Mouse (Mus musculus): ENCODE measurements around the gene Inip. TPM values are rescaled to one million over a fixed set of nuclear protein-coding genes. Genes with fewer than 3 reads are reported as not detected.

The Inip gene
- 53.5 and 60.6 TPM in 2 replicates for polyA plus RNA-seq (2014; fragmentation: Nextera tagmentation; extraction: Ambion mirVana)

- no peaks in the 10 kb centered on the region for H3K36me3 ChIP-seq (ENCODE audit: control insufficient read depth, insufficient read depth, low read length)
Observed at GRCm38 (mm10) chr4:59801489-59801888, at the start of gene Inip. TSS of gene Inip (minus strand) at chr4:59801589.

GRCm38 (mm10) chr4:59850181-59850580 is 48.8 kb upstream of the Inip start:
- 90% methylated on average over 2 of the region's 2 CpGs for WGBS
- H3K36me3 ChIP-seq (ENCODE audit: control insufficient read depth, insufficient read depth, low read length) = no peaks in the 10 kb centered on the region
- ATAC-seq (ENCODE audit: low read depth) = peak; percentile 47; the same call in 1 of the 2 replicates
- no peaks in the 10 kb centered on the region for H3K9me3 ChIP-seq (ENCODE audit: control insufficient read depth, low read length)
- no peak overlapping the region for H3K4me2 ChIP-seq (ENCODE audit: low read depth, low read length)
- H3K27ac ChIP-seq (ENCODE audit: low read depth, low read length) = no peak overlapping the region
- peaks cover 8% of the 10 kb centered on the region; the same call in 1 of the 2 replicates for H3K4me1 ChIP-seq (ENCODE audit: control insufficient read depth, insufficient read depth, low read length)
- H3K4me3 ChIP-seq (ENCODE audit: low read depth, low read length) = no peak overlapping the region
- H3K27me3 ChIP-seq (ENCODE audit: control insufficient read depth, insufficient read depth, low read length) = no peaks in the 10 kb centered on the region
- no peak overlapping the region for H3K9ac ChIP-seq (replicated peaks; ENCODE audit: low read depth, low read length)

More at GRCm38 (mm10) chr4:59801489-59801888, at the start of gene Inip:
- Histone ChIP-seq H3K4me1 (ENCODE audit: control insufficient read depth, insufficient read depth, low read length) (no peaks in the 10 kb centered on the region), H3K27me3 (ENCODE audit: control insufficient read depth, insufficient read depth, low read length) (no peaks in the 10 kb centered on the region), H3K9ac (replicated peaks; ENCODE audit: low read depth, low read length) (no peak within 1 kb of the TSS), H3K9me3 (ENCODE audit: control insufficient read depth, low read length) (no peaks in the 10 kb centered on the region), H3K4me3 (ENCODE audit: low read depth, low read length) (no peak within 1 kb of the TSS), H3K27ac (ENCODE audit: low read depth, low read length) (no peak within 1 kb of the TSS), H3K4me2 (ENCODE audit: low read depth, low read length) (no peak within 1 kb of the TSS)
- no peak for ATAC-seq (ENCODE audit: low read depth)

- peaks cover 8% of the 10 kb centered on the region; the same call in 1 of the 2 replicates for H3K4me1 ChIP-seq (ENCODE audit: control insufficient read depth, insufficient read depth, low read length)
- H3K9ac ChIP-seq (replicated peaks; ENCODE audit: low read depth, low read length) = no peak overlapping the region
- H3K9me3 ChIP-seq (ENCODE audit: control insufficient read depth, low read length) = no peaks in the 10 kb centered on the region
- H3K36me3 ChIP-seq (ENCODE audit: control insufficient read depth, insufficient read depth, low read length) = no peaks in the 10 kb centered on the region
- no peak overlapping the region for H3K27ac ChIP-seq (ENCODE audit: low read depth, low read length)
- no peak for ATAC-seq (ENCODE audit: low read depth)
- H3K4me3 ChIP-seq (ENCODE audit: low read depth, low read length) = no peak overlapping the region
- 86% methylated on average over 5 of the region's 5 CpGs for WGBS
- no peaks in the 10 kb centered on the region for H3K27me3 ChIP-seq (ENCODE audit: control insufficient read depth, insufficient read depth, low read length)
- no peak overlapping the region for H3K4me2 ChIP-seq (ENCODE audit: low read depth, low read length)
Observed at GRCm38 (mm10) chr4:59847447-59847846, 46.1 kb upstream of the Inip start.

GRCm38 (mm10) chr4:59845245-59845637 is 43.9 kb upstream of the Inip start:
- no peaks in the 10 kb centered on the region for H3K4me1 ChIP-seq (ENCODE audit: control insufficient read depth, insufficient read depth, low read length)
- no peaks in the 10 kb centered on the region for H3K27me3 ChIP-seq (ENCODE audit: control insufficient read depth, insufficient read depth, low read length)
- ATAC-seq (ENCODE audit: low read depth) = no peak
- H3K9ac ChIP-seq (replicated peaks; ENCODE audit: low read depth, low read length) = no peak overlapping the region
- no peaks in the 10 kb centered on the region for H3K36me3 ChIP-seq (ENCODE audit: control insufficient read depth, insufficient read depth, low read length)
- no peak overlapping the region for H3K4me2 ChIP-seq (ENCODE audit: low read depth, low read length)
- no peaks in the 10 kb centered on the region for H3K9me3 ChIP-seq (ENCODE audit: control insufficient read depth, low read length)
- 90% methylated on average over 3 of the region's 3 CpGs for WGBS
- H3K27ac ChIP-seq (ENCODE audit: low read depth, low read length) = no peak overlapping the region
- no peak overlapping the region for H3K4me3 ChIP-seq (ENCODE audit: low read depth, low read length)

GRCm38 (mm10) chr4:59844460-59845244 is 43.3 kb upstream of the Inip start:
- H3K36me3 ChIP-seq (ENCODE audit: control insufficient read depth, insufficient read depth, low read length) = no peaks in the 10 kb centered on the region
- no peak for ATAC-seq (ENCODE audit: low read depth)
- no peaks in the 10 kb centered on the region for H3K4me1 ChIP-seq (ENCODE audit: control insufficient read depth, insufficient read depth, low read length)
- no peaks in the 10 kb centered on the region for H3K27me3 ChIP-seq (ENCODE audit: control insufficient read depth, insufficient read depth, low read length)
- 85% methylated on average over 15 of the region's 15 CpGs for WGBS
- H3K27ac ChIP-seq (ENCODE audit: low read depth, low read length) = no peak overlapping the region
- H3K9ac ChIP-seq (replicated peaks; ENCODE audit: low read depth, low read length) = no peak overlapping the region
- H3K4me3 ChIP-seq (ENCODE audit: low read depth, low read length) = no peak overlapping the region
- H3K9me3 ChIP-seq (ENCODE audit: control insufficient read depth, low read length) = no peaks in the 10 kb centered on the region
- H3K4me2 ChIP-seq (ENCODE audit: low read depth, low read length) = no peak overlapping the region

GRCm38 (mm10) chr4:59837659-59838058 is 36.3 kb upstream of the Inip start:
- WGBS = 84% methylated on average over 7 of the region's 7 CpGs
- Histone ChIP-seq H3K27ac (ENCODE audit: low read depth, low read length) (no peak overlapping the region), H3K4me1 (ENCODE audit: control insufficient read depth, insufficient read depth, low read length) (no peaks in the 10 kb centered on the region), H3K4me2 (ENCODE audit: low read depth, low read length) (no peak overlapping the region), H3K36me3 (ENCODE audit: control insufficient read depth, insufficient read depth, low read length) (no peaks in the 10 kb centered on the region), H3K27me3 (ENCODE audit: control insufficient read depth, insufficient read depth, low read length) (no peaks in the 10 kb centered on the region), H3K9ac (replicated peaks; ENCODE audit: low read depth, low read length) (no peak overlapping the region), H3K4me3 (ENCODE audit: low read depth, low read length) (no peak overlapping the region), H3K9me3 (ENCODE audit: control insufficient read depth, low read length) (no peaks in the 10 kb centered on the region)
- ATAC-seq (ENCODE audit: low read depth) = no peak

- no peak overlapping the region for H3K9ac ChIP-seq (replicated peaks; ENCODE audit: low read depth, low read length)
- no peaks in the 10 kb centered on the region for H3K27me3 ChIP-seq (ENCODE audit: control insufficient read depth, insufficient read depth, low read length)
- H3K4me3 ChIP-seq (ENCODE audit: low read depth, low read length) = no peak overlapping the region
- no peak overlapping the region for H3K27ac ChIP-seq (ENCODE audit: low read depth, low read length)
- H3K4me2 ChIP-seq (ENCODE audit: low read depth, low read length) = no peak overlapping the region
- no peaks in the 10 kb centered on the region for H3K36me3 ChIP-seq (ENCODE audit: control insufficient read depth, insufficient read depth, low read length)
- 68% methylated on average over 6 of the region's 6 CpGs for WGBS
- H3K9me3 ChIP-seq (ENCODE audit: control insufficient read depth, low read length) = no peaks in the 10 kb centered on the region
- H3K4me1 ChIP-seq (ENCODE audit: control insufficient read depth, insufficient read depth, low read length) = no peaks in the 10 kb centered on the region
- ATAC-seq (ENCODE audit: low read depth) = no peak; the same call in 1 of the 2 replicates
Observed at GRCm38 (mm10) chr4:59832810-59833209, 31.4 kb upstream of the Inip start.

GRCm38 (mm10) chr4:59831038-59831437 is 29.6 kb upstream of the Inip start:
- H3K27ac ChIP-seq (ENCODE audit: low read depth, low read length) = no peak overlapping the region
- H3K9ac ChIP-seq (replicated peaks; ENCODE audit: low read depth, low read length) = no peak overlapping the region
- no peaks in the 10 kb centered on the region for H3K36me3 ChIP-seq (ENCODE audit: control insufficient read depth, insufficient read depth, low read length)
- H3K9me3 ChIP-seq (ENCODE audit: control insufficient read depth, low read length) = no peaks in the 10 kb centered on the region
- H3K4me1 ChIP-seq (ENCODE audit: control insufficient read depth, insufficient read depth, low read length) = no peaks in the 10 kb centered on the region
- no peak overlapping the region for H3K4me3 ChIP-seq (ENCODE audit: low read depth, low read length)
- ATAC-seq (ENCODE audit: low read depth) = no peak
- 83% methylated on average over 5 of the region's 5 CpGs for WGBS
- no peak overlapping the region for H3K4me2 ChIP-seq (ENCODE audit: low read depth, low read length)
- H3K27me3 ChIP-seq (ENCODE audit: control insufficient read depth, insufficient read depth, low read length) = no peaks in the 10 kb centered on the region

GRCm38 (mm10) chr4:59829072-59829471 is 27.7 kb upstream of the Inip start:
- ATAC-seq (ENCODE audit: low read depth) = no peak
- 86% methylated on average over 4 of the region's 4 CpGs for WGBS
- Histone ChIP-seq H3K9me3 (ENCODE audit: control insufficient read depth, low read length) (no peaks in the 10 kb centered on the region), H3K27me3 (ENCODE audit: control insufficient read depth, insufficient read depth, low read length) (no peaks in the 10 kb centered on the region), H3K36me3 (ENCODE audit: control insufficient read depth, insufficient read depth, low read length) (no peaks in the 10 kb centered on the region), H3K9ac (replicated peaks; ENCODE audit: low read depth, low read length) (no peak overlapping the region), H3K4me1 (ENCODE audit: control insufficient read depth, insufficient read depth, low read length) (no peaks in the 10 kb centered on the region), H3K4me2 (ENCODE audit: low read depth, low read length) (no peak overlapping the region), H3K4me3 (ENCODE audit: low read depth, low read length) (no peak overlapping the region), H3K27ac (ENCODE audit: low read depth, low read length) (no peak overlapping the region)

Measured in neural tube, embryonic 14.5 days (tissue).